In the genomic region with DNA sequence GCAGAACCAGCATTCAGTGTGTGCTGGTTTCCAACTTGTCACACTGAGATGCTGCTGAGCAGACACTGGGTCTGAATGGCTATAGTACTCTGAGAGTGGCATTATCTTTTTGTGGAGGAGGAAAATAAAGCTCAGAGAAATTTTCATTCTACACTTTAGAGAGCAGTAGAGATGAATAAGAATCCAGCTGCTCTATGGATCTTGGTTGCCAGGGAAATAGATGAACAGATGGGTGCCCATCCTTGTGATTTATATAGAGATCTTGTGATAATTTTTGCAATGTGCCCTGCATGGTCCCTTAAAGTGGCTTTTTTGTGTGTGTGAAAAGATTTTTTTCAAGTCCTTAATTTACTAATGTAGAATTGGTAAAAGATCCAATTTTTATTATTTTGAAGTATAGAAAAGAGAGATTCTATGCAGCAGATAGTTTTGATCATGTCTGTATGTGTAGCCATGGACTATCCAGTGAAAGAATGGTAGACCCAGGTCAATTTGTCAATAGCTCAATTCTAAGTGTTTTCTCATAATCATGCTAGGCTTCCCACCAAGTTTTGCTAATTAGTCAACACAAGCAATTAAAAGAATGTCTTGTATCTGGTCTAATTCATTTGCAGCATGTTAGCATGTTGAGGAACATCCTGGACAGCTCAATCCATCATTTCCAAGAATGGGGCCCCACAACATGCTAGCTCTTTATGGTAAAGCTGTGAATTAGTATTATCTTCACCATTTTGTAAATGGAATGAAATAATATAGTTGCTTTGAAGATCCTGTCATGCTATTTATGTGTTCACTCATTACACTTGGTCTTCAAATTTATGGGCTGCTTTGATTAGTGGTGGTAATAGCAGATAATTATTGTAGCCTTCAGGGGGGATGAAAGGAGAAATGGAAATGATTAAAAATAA, we compare ENCODE assay signal across 13 mouse cellular contexts.
DNase-seq lines count a peak whose midpoint lies in the region; ATAC-seq and TF ChIP-seq lines count a peak whose summit lies in the region.
"Had no signal": no experiment of that assay in that cellular context is flagged by ENCODE, and none has a peak within 500 bp of the region (broad histone marks: within the 10 kb centered on the region; RNA-seq: fewer than 3 reads in every experiment).

No protein-coding gene starts in this region.

- H3K9me3 ChIP-seq in forebrain, embryonic 16.5 days (ENCODE audit: control insufficient read depth, low read length), result no peaks in the 10 kb centered on the region
- no peaks in the 10 kb centered on the region for H3K9me3 ChIP-seq in neural tube, embryonic 13.5 days
- no peaks in the 10 kb centered on the region for H3K9me3 ChIP-seq in embryonic facial prominence, embryonic 10.5 days
- H3K9me3 ChIP-seq: intestine, embryonic 15.5 days had no signal

- no peak overlapping the region for H3K4me2 ChIP-seq in forebrain, embryonic 16.5 days (ENCODE audit: low read length)
- no peak overlapping the region for H3K4me2 ChIP-seq in neural tube, embryonic 13.5 days
- H3K4me2 ChIP-seq: intestine, embryonic 15.5 days; liver, embryonic 11.5 days; lung, embryonic 14.5 days had no signal

- H3K27ac ChIP-seq in forebrain, embryonic 16.5 days (ENCODE audit: low read length), result no peak overlapping the region
- H3K27ac ChIP-seq in neural tube, embryonic 13.5 days (replicated peaks), result peak overlapping the region; percentile 67
- no peak overlapping the region for H3K27ac ChIP-seq in embryonic facial prominence, embryonic 10.5 days (replicated peaks)
- H3K27ac ChIP-seq: intestine, embryonic 15.5 days; kidney, postnatal 0 days; macrophage had no signal

- H3K36me3 ChIP-seq in forebrain, embryonic 16.5 days (ENCODE audit: control insufficient read depth, insufficient read depth), result no peaks in the 10 kb centered on the region
- no peaks in the 10 kb centered on the region for H3K36me3 ChIP-seq in neural tube, embryonic 13.5 days
- no peaks in the 10 kb centered on the region for H3K36me3 ChIP-seq in embryonic facial prominence, embryonic 10.5 days (replicated peaks)
- H3K36me3 ChIP-seq: intestine, embryonic 15.5 days had no signal

- peak; percentile 82 for ATAC-seq in forebrain, embryonic 16.5 days
- ATAC-seq in neural tube, embryonic 13.5 days (ENCODE audit: low read depth), result peak; percentile 84
- ATAC-seq: intestine, embryonic 15.5 days had no signal

- H3K27me3 ChIP-seq in forebrain, embryonic 16.5 days (replicated peaks; ENCODE audit: control insufficient read depth, insufficient read depth, low read length), result no peaks in the 10 kb centered on the region
- H3K27me3 ChIP-seq in neural tube, embryonic 13.5 days, result no peaks in the 10 kb centered on the region
- no peaks in the 10 kb centered on the region for H3K27me3 ChIP-seq in embryonic facial prominence, embryonic 10.5 days (replicated peaks; ENCODE audit: low read depth, poor library complexity, severe bottlenecking)
- H3K27me3 ChIP-seq: intestine, embryonic 15.5 days had no signal

- peaks cover 6% of the 10 kb centered on the region for H3K4me1 ChIP-seq in forebrain, embryonic 16.5 days (replicated peaks; ENCODE audit: control insufficient read depth, insufficient read depth, low read length)
- peaks cover 16% of the 10 kb centered on the region for H3K4me1 ChIP-seq in neural tube, embryonic 13.5 days (replicated peaks)
- H3K4me1 ChIP-seq in embryonic facial prominence, embryonic 10.5 days, result no peaks in the 10 kb centered on the region
- H3K4me1 ChIP-seq: intestine, embryonic 15.5 days had no signal

- no peak for TF ChIP-seq POLR2A in brain, embryonic 14.5 days (IDR thresholded peaks at IDR 0.05; ENCODE audit: borderline replicate concordance, extremely low read depth, insufficient read depth, insufficient read length, poor library complexity, severe bottlenecking)

- H3K4me3 ChIP-seq in forebrain, embryonic 16.5 days (replicated peaks; ENCODE audit: low read length), result no peak overlapping the region
- H3K4me3 ChIP-seq in neural tube, embryonic 13.5 days, result no peak overlapping the region
- H3K4me3 ChIP-seq in embryonic facial prominence, embryonic 10.5 days, result no peak overlapping the region
- H3K4me3 ChIP-seq: intestine, embryonic 15.5 days had no signal

- TF ChIP-seq CTCF in brain, embryonic 14.5 days (IDR thresholded peaks at IDR 0.05; ENCODE audit: borderline replicate concordance, extremely low read depth, insufficient read depth, insufficient read length), result no peak

- H3K9ac ChIP-seq in forebrain, embryonic 16.5 days (replicated peaks; ENCODE audit: low read depth, low read length), result no peak overlapping the region
- no peak overlapping the region for H3K9ac ChIP-seq in neural tube, embryonic 13.5 days
- H3K9ac ChIP-seq: intestine, embryonic 15.5 days; lung, embryonic 14.5 days had no signal

- peak; percentile 15 for DNase-seq in layer of hippocampus, adult 9-10 months (ENCODE audit: low spot score)
- no peak for DNase-seq in layer of hippocampus, adult 11-12 months (ENCODE audit: low spot score)
- peak; percentile 81 for DNase-seq in brain, embryonic 14.5 days (ENCODE audit: low read depth)
- DNase-seq in adrenal gland, postnatal 36 days, result no peak
- no peak for DNase-seq in embryonic facial prominence, embryonic 10.5 days (ENCODE audit: low spot score)
- DNase-seq: adrenal gland, adult 2 months; lung, embryonic 14.5 days had no signal

Comparison
In these comparisons a context has a peak if more than half of its experiments do, and no peak if none do; other contexts are left out.
1. DNase-seq: peak in layer of hippocampus, adult 9-10 months (single experiment) and brain, embryonic 14.5 days (single experiment); none in layer of hippocampus, adult 11-12 months (single experiment), adrenal gland, postnatal 36 days (0 of 2) and embryonic facial prominence, embryonic 10.5 days (single experiment).